Mouse (Mus musculus) megakaryocyte, embryonic 14.5 days (primary cell): Measurements from ENCODE around the gene Lrp1.

Experiments used
- FLI1 ChIP-seq: IDR thresholded peaks from 2 replicates; pipeline ENCODE4 v1.6.1; 2012; ENCODE audit warnings: low read length, inconsistent platforms, mixed read lengths
- GATA1 ChIP-seq: IDR thresholded peaks from 3 replicates; pipeline ENCODE4 v1.6.1; 2012; ENCODE audit warnings: mixed read lengths, low read length, inconsistent platforms, borderline replicate concordance

DNA sequence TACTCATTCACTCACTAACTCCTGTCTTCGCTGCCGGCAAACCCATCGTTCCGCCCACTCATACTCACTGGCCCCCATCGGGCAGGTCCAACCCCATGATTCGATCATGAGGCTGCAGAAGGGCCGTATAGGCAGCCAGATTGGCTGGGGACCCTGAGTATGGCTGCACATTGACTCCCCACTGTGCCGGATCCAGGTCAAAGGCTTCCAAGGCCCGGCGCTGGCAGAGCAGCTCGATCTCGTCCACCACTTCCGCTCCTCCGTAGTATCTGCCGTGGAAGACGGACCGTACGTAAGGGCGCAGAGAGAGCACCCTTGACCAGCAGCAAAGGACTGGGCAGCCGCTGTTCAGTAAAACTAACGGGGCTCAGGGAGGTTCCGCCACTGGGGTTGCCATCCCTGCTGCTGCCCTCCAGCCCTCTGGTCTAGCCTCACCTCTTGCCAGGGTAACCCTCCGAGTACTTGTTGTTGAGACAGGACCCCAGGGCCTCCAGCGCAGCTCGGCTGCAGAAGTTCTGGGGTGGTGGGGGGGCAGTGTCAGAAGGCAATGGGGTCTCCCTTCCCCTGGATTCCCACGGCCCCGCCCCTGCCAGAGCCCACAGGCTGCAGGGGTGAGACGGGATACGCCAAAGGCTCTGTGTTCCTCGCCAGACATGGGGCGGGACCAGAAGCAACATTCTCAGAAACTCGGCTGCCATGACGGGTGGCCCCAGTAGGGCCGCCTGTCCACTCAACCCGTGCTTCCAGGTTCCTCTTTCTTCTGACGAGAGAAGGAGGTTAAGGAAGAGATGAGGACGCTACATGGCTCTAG is 100.8 kb downstream of the Lrp1 start:
- TF ChIP-seq GATA1 (no peak), FLI1 (no peak)
